Mouse (Mus musculus) liver, embryonic 14.5 days (tissue): ENCODE measurements at regions not wholly inside any gene's neighbourhood (a gene's known extent, or its start where the extent isn't known, plus 50 kb on each side); places are given as distances from the start of the nearest gene placed in this dataset.

Experiments
- CTCF ChIP-seq: IDR thresholded peaks from 2 replicates; pipeline ENCODE4 v1.5.1; 2016; ENCODE audit warnings: antibody characterized with exemption, low read depth, control low read depth
- EP300 ChIP-seq: IDR thresholded peaks from 2 replicates; pipeline ENCODE4 v1.6.1; 2016; ENCODE audit warnings: antibody characterized with exemption, low read depth

GRCm38 (mm10) chr2:45678685-45679084 lies 561.5 kb upstream of the Zeb2 start:
- TF ChIP-seq EP300, result no peak
- no peak for TF ChIP-seq CTCF
